Mouse (Mus musculus) lung, adult 18-20 months (tissue): Measurements from ENCODE around the gene Gm20489.

Source experiments
- DNase-seq, 2 experiments: peaks; one replicate each; pipeline ENCODE4 v3.0.0; 2022; ENCODE audit warnings: mixed read lengths in 2 of 2

Gm20489 gene

DNA sequence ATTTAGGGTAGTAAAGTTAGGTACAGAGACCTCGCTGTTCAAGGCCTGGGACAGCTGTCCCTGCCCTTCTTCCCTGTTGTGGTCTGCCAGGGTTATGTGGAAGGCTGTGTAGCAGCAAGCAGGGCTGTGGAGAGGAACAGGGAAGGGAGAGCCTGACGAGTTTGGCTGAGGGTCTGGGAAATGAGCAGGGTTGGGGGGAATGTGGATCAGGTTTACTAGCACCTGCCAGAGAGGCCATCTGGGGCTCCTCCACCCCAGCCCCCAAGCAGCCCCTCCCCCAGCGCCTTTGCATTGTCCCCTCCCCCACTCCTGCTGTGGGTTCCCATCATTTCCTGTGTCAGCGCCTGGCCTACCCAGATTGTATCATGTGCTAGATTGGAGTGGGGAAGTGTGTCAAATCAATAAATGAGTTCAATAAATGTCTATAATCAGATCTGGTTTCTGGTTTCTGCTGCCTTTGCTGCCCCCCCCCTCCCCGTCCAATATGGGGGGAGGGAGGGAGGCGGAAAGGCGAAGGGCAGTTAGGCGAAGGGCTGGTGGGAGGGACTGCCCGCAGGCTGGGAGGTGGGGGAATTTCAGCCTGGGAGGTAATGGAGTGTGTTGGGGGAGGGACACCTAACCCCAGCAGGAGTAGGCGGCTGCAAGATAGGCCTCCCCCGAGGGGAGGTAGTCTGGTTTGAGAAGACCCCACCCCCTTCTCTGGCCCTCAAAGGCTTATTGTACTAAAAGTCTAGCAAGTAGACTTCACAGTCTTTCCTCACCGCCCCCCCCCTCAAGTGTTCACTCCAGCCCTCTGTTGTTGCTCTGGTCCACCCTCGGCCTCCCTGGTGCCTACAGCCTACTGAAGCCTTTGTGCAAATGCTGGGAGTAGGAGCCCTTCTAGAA, 8.1 kb downstream of the Gm20489 start:
- no peak for DNase-seq

DNA sequence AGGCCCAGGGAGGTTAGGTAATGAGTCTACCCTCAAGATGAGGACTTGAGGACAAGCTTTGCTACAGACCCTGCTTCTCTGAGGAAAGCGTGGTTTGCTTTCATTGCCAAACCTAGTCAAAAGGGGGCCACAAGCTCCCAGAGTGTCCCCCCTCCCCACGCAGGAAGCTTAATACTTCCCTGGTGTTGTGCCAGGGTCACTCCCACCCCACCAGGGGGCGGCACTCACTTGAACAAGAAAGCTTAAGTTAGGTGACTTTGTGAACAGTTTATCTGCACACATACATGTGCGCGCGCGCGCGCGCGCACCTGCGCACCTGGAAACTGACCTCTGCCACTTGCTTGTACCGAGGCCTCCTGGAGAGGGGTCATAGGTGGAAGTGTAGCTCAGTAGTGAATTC, 12.2 kb downstream of the Gm20489 start:
- DNase-seq = peak in 1 of 2 experiments; percentile 13

DNA sequence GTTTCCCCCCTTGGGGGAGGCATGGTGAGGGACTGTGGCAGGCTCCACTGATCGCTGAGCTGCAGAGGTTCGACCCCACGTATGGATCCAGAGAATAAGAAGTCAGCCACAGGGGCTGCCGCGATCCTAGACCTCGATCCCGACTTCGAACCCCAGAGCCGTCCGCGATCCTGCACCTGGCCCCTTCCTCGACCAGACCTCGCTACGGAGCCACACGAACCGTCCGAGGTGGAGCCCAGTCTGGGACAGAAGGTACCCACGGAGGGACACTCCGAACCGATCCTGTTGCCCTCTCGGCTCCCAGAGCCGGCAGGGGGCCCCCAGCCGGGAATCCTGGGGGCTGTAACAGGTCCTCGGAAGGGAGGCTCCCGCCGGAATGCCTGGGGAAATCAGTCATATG, 14.1 kb downstream of the Gm20489 start:
- DNase-seq = peak in 1 of 2 experiments; percentile 3

DNA sequence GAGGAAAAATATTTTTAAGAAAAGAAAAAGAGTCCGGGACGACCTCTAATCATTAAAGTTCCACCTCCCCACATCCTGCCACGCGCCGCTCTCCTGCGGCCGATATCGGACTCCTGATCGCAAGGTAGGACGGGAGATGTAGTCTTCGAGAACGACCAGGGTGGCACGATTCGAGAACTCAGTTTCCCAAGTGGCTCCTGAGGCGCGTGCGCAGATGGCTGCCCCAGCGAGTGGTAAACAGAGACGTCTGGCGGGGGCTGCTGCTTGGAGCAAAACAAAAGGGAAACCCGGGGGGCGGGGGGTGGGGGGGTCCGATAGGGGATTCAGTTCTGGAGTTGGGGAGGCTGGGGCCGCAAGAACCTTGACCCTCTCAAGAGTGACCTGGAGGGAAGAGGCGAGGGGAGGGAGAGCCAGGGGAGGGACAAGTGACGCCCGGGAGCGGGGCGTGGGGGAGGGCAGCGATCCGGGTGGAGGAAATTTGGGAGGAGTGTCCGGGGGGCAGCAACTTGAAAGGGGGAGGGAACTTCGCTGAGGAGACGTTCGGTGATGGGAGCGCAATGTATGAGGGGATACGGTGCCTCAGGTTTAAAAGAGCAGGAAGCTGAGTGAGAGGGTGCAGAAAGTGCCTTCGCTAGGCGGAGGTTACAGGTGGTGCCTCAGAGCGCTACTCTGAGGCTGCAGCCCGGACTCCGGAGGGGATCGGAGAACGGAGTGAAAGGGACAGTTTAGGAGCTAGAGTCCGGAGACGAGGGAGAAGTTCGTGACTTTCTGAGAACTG, 14.7 kb downstream of the Gm20489 start, which contains the start of gene Foxo4:
Gene Foxo4, plus strand, starts transcription at position 577 of the 778 bp plus-strand sequence.
- DNase-seq = peak; percentile 91 to 94

DNA sequence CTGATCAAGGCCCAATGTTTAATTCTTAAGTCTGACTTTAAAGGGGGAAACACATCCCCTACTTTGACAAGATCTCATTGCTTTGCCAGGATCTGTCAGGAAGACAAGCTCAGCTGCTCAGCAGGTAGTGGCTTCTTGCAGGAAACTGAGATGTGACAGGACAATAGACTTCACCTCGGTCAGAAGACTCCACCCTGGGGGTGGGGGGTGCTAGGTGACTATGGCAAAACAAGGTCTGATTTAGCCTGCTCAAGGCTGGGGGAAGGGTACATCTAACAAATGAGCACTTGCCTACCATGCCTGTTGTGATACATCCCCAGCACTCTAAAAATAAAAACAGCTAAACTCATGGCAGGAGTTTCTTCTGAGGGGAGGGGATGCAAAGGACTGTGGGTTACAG, 23.8 kb downstream of the Gm20489 start:
- no peak for DNase-seq

DNA sequence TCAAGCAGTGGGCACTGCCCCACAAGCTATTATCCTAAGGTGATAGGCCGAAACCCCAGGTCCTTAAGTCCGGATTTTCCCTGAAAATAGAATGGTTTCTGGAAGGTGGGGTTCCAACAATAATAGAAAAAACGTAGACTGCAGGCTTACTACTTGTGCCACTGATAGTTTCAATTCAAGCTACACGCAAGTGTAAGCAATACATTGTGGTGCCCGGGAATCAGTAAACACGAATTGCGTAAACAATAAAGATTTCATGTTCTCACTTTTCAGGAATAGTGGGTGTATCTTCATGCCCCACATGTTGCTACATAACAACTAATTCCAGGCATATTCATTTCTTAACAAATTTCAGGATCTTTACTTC, 46.0 kb downstream of the Gm20489 start:
- no peak for DNase-seq

DNA sequence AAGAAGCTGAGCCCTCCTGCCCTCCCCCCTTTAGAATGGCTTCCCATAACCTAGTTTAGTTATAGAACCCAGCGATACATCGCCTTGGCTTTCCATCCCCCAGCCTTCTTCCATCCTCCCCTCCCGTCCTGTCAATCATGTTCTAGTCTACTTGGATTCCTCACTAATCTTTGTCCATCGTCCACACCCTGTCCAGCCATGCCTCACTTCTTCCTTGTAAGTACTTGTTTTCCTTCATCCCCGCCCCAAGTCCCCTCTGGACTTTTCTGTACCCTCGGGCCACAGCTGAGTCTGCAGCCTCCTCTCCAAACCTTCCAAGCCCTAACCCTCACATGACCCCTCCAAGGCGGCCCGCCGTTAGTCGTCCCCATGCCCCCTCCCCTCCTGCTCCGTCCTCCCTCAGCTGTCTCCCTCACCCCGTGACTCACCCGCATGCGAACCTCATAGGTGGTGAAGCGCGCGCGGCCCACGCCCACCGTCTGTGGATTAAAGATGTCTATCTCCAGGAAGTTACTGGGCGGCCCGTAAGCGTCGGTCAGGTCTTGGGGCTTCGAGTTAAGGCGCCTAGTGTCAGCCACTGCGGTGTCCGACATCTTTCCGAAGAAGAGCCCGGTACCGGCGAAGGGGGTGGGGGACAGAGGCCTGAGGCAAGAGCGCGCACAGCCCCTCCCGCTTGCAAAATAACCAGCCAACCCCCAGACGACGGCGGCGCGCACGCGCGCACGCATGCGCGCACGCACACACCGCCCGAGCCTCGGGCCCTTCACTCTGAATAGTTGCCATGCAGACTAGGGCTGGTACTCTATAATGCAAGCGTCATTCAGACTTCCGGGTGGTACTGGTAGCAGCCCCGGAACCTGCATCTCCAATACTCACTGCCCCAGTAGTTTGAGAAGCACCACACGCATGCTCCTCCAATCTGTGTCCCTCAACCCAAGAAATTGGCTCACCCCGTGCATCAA, 46.7 kb downstream of the Gm20489 start, which contains the start of gene Snx12:
Gene Snx12, minus strand, starts transcription at position 730 of the 962 bp plus-strand sequence.
- DNase-seq = peak; percentile 88 to 89
